Mouse (Mus musculus) CH12.LX (cell line): ENCODE results near the gene Ptpn6. TPM values are rescaled to one million over a fixed set of nuclear protein-coding genes. Genes with fewer than 3 reads are reported as not detected.

Source experiments
- DNase-seq: peaks from one replicate; pipeline ENCODE4 v3.0.0-alpha.2; 2013; ENCODE audit errors: extremely low read depth
- H3K27ac ChIP-seq: 2 replicates; pipeline ENCODE4 v1.5.1; 2012; ENCODE audit warnings: low read depth, mild to moderate bottlenecking, control low read depth, moderate library complexity; ENCODE audit not compliant: insufficient read depth
- H3K27me3 ChIP-seq: replicated peaks from 2 replicates; pipeline ENCODE3; 2012; ENCODE audit warnings: inconsistent platforms
- H3K36me3 ChIP-seq, 2 experiments: replicated peaks in 1 of 2; 2 replicates each; pipeline versions ENCODE3 to v1.6.1; 2012; ENCODE audit warnings: inconsistent platforms in 1 of 2, low read length in 1 of 2, mild to moderate bottlenecking in 1 of 2, mixed read lengths in 1 of 2, moderate library complexity in 1 of 2; ENCODE audit not compliant: control insufficient read depth in 1 of 2, insufficient read depth in 1 of 2
- H3K4me1 ChIP-seq, 2 experiments: 2 replicates each; pipeline ENCODE4 v1.6.1; 2012; ENCODE audit warnings: inconsistent platforms in 1 of 2, moderate library complexity in 1 of 2; ENCODE audit not compliant: insufficient read depth in 2 of 2, control insufficient read depth in 1 of 2
- H3K4me2 ChIP-seq: 2 replicates; pipeline ENCODE4 v1.6.1; 2012; ENCODE audit warnings: low read depth, mild to moderate bottlenecking, control low read depth; ENCODE audit not compliant: poor library complexity, insufficient read depth, severe bottlenecking
- H3K4me3 ChIP-seq, 3 experiments: fragments of 150-350 bp in 1 of 3; sonication (generic) in 1 of 3; replicated peaks in 1 of 3; 2 replicates each; pipeline versions ENCODE3 to v1.5.1; 2011 to 2012; ENCODE audit warnings: low read depth in 2 of 3, low read length in 2 of 3, mild to moderate bottlenecking in 2 of 3, moderate library complexity in 2 of 3, control low read depth in 1 of 3, improper control_type of control experiment in 1 of 3, inconsistent platforms in 1 of 3, mixed read lengths in 1 of 3; ENCODE audit not compliant: poor library complexity in 1 of 3
- H3K79me2 ChIP-seq: replicated peaks from 2 replicates; pipeline ENCODE4 v1.6.1; 2012; ENCODE audit warnings: mild to moderate bottlenecking, moderate library complexity; ENCODE audit not compliant: control insufficient read depth, poor library complexity, insufficient read depth, severe bottlenecking; ENCODE audit errors: extremely low read depth
- H3K9ac ChIP-seq: 2 replicates; pipeline ENCODE4 v1.6.1; 2012; ENCODE audit warnings: low read depth, mild to moderate bottlenecking, control low read depth, moderate library complexity; ENCODE audit not compliant: insufficient read depth
- H3K9me3 ChIP-seq: replicated peaks from 2 replicates; pipeline ENCODE3; 2012; ENCODE audit warnings: low read length, inconsistent platforms, mixed read lengths
- BHLHE40 ChIP-seq: IDR thresholded peaks from 2 replicates; pipeline ENCODE4 v1.6.1; 2011; ENCODE audit warnings: mild to moderate bottlenecking, low read depth, low read length, improper control_type of control experiment
- CHD1 ChIP-seq: IDR thresholded peaks from 2 replicates; pipeline ENCODE4 v1.6.1; 2012; ENCODE audit warnings: low read depth, low read length, improper control_type of control experiment, inconsistent platforms
- E2F4 ChIP-seq: IDR thresholded peaks from 2 replicates; pipeline ENCODE4 v1.6.1; 2011; ENCODE audit warnings: low read depth, low read length, improper control_type of control experiment; ENCODE audit not compliant: insufficient replicate concordance
- EP300 ChIP-seq: IDR thresholded peaks from 2 replicates; pipeline ENCODE4 v1.6.1; 2011; ENCODE audit warnings: low read length, improper control_type of control experiment
- GABPA ChIP-seq: IDR thresholded peaks from 2 replicates; pipeline ENCODE4 v1.6.1; 2012; ENCODE audit warnings: low read depth, low read length, improper control_type of control experiment, inconsistent platforms; ENCODE audit not compliant: insufficient replicate concordance
- HCFC1 ChIP-seq: IDR thresholded peaks from 2 replicates; pipeline ENCODE4 v1.6.1; 2012; ENCODE audit warnings: low read depth, mild to moderate bottlenecking, inconsistent platforms, low read length, improper control_type of control experiment
- IRF4 ChIP-seq: IDR thresholded peaks from 2 replicates; pipeline ENCODE4 v1.6.1; 2014; ENCODE audit warnings: low read depth, mild to moderate bottlenecking, inconsistent platforms, low read length, improper control_type of control experiment
- JUN ChIP-seq: IDR thresholded peaks from 2 replicates; pipeline ENCODE4 v1.6.1; 2011; ENCODE audit warnings: low read depth, mild to moderate bottlenecking, low read length, improper control_type of control experiment, moderate library complexity; ENCODE audit not compliant: insufficient read depth
- JUND ChIP-seq: conservative IDR thresholded peaks from 2 replicates; pipeline ENCODE4 v1.6.1; 2011; ENCODE audit warnings: low read depth, low read length, improper control_type of control experiment
- KAT2A ChIP-seq: IDR thresholded peaks from 2 replicates; pipeline ENCODE4 v1.6.1; 2012; ENCODE audit warnings: low read length, improper control_type of control experiment, inconsistent platforms; ENCODE audit not compliant: insufficient replicate concordance
- MAFK ChIP-seq: IDR thresholded peaks from 2 replicates; pipeline ENCODE4 v1.6.1; 2011; ENCODE audit warnings: low read length, improper control_type of control experiment; ENCODE audit not compliant: insufficient replicate concordance
- MAX ChIP-seq: IDR thresholded peaks from 2 replicates; pipeline ENCODE4 v1.6.1; 2011; ENCODE audit warnings: low read length, improper control_type of control experiment
- MEF2A ChIP-seq: IDR thresholded peaks from 2 replicates; pipeline ENCODE4 v1.6.1; 2014; ENCODE audit warnings: low read depth, mild to moderate bottlenecking, inconsistent platforms, low read length, improper control_type of control experiment, borderline replicate concordance
- MXI1 ChIP-seq: IDR thresholded peaks from 2 replicates; pipeline ENCODE4 v1.6.1; 2011; ENCODE audit warnings: mild to moderate bottlenecking, low read depth, low read length, improper control_type of control experiment
- MYC ChIP-seq: IDR thresholded peaks from 2 replicates; pipeline ENCODE4 v1.6.1; 2011; ENCODE audit warnings: low read depth, mild to moderate bottlenecking, improper control_type of control experiment, low read length
- NELFE ChIP-seq: IDR thresholded peaks from 2 replicates; pipeline ENCODE4 v1.6.1; 2011; ENCODE audit warnings: low read depth, low read length, improper control_type of control experiment
- NRF1 ChIP-seq: IDR thresholded peaks from 2 replicates; pipeline ENCODE4 v1.6.1; 2014; ENCODE audit warnings: low read depth, mild to moderate bottlenecking, inconsistent platforms, low read length, improper control_type of control experiment, moderate library complexity
- PAX5 ChIP-seq: IDR thresholded peaks from 2 replicates; pipeline ENCODE4 v1.6.1; 2012; ENCODE audit warnings: low read length, inconsistent platforms, mixed read lengths
- POLR2A ChIP-seq: IDR thresholded peaks from 2 replicates; pipeline ENCODE4 v1.6.1; 2011; ENCODE audit warnings: low read depth, mild to moderate bottlenecking, improper control_type of control experiment, low read length
- POLR2AphosphoS2 ChIP-seq: IDR thresholded peaks from 2 replicates; pipeline ENCODE4 v1.6.1; 2011; ENCODE audit warnings: low read depth, low read length, improper control_type of control experiment
- RAD21 ChIP-seq: IDR thresholded peaks from 2 replicates; pipeline ENCODE4 v1.6.1; 2011; ENCODE audit warnings: low read depth, mild to moderate bottlenecking, low read length, improper control_type of control experiment, moderate library complexity
- SIN3A ChIP-seq: IDR thresholded peaks from 2 replicates; pipeline ENCODE4 v1.6.1; 2012; ENCODE audit warnings: low read length, improper control_type of control experiment, inconsistent platforms
- TBP ChIP-seq: conservative IDR thresholded peaks from 2 replicates; pipeline ENCODE4 v1.6.1; 2011; ENCODE audit warnings: low read depth, low read length, improper control_type of control experiment
- TCF12 ChIP-seq: IDR thresholded peaks from 2 replicates; pipeline ENCODE4 v1.6.1; 2014; ENCODE audit warnings: low read depth, mild to moderate bottlenecking, inconsistent platforms, low read length, improper control_type of control experiment
- UBTF ChIP-seq: IDR thresholded peaks from 2 replicates; pipeline ENCODE4 v1.6.1; 2012; ENCODE audit warnings: low read depth, mild to moderate bottlenecking, inconsistent platforms, low read length, improper control_type of control experiment, moderate library complexity
- USF1 ChIP-seq: IDR thresholded peaks from 2 replicates; pipeline ENCODE4 v1.6.1; 2014; ENCODE audit warnings: low read depth, mild to moderate bottlenecking, inconsistent platforms, low read length, improper control_type of control experiment
- USF2 ChIP-seq: conservative IDR thresholded peaks from 2 replicates; pipeline ENCODE4 v1.6.1; 2011; ENCODE audit warnings: low read depth, low read length, improper control_type of control experiment
- ZC3H11A ChIP-seq: IDR thresholded peaks from 2 replicates; pipeline ENCODE4 v1.6.1; 2012; ENCODE audit warnings: low read depth, mild to moderate bottlenecking, inconsistent platforms, low read length, improper control_type of control experiment
- ZMIZ1 ChIP-seq: IDR thresholded peaks from 2 replicates; pipeline ENCODE4 v1.6.1; 2012; ENCODE audit warnings: low read depth, mild to moderate bottlenecking, inconsistent platforms, low read length, improper control_type of control experiment
- ZNF384 ChIP-seq: IDR thresholded peaks from 2 replicates; pipeline ENCODE4 v1.6.1; 2012; ENCODE audit warnings: low read depth, low read length, improper control_type of control experiment, inconsistent platforms
- dilution Hi-C: fragments of 300-500 bp; cut with MboI; formaldehyde crosslinking; loops from 2 replicates; pipeline ENCODE4 v1.14.3; 2020; ENCODE audit warnings: low sequenced_read_pairs; ENCODE audit not compliant: extremely low pct_unique_long_range_greater_than_20kb, extremely low pct_ligation_motif_present
- in situ Hi-C: fragments of 300-500 bp; cut with MboI; formaldehyde crosslinking; loops from 3 replicates; pipeline ENCODE4 v1.14.3; 2019; ENCODE audit warnings: low sequenced_read_pairs, low pct_ligation_motif_present, low pct_unique_long_range_greater_than_20kb, mixed read lengths
- polyA plus RNA-seq: library from polyadenylated mRNA; unstranded; fragments of >175 nt; gene quantifications from 2 replicates; pipeline ENCODE4 v1.2.1, GENCODE M21; 2012; ENCODE audit warnings: low read depth; ENCODE audit not compliant: insufficient read length
- total RNA-seq, 2 experiments: library from RNA; depleted of rRNA; stranded (reverse); fragments of 300-350 nt in 1 of 2; fragments of >200 nt in 1 of 2; gene quantifications; 2 replicates each; pipeline ENCODE4 v1.2.3; 2012 to 2014

Ptpn6 gene
- total and polyA plus RNA-seq, 3 experiments: 247 to 585 (median 300) TPM

DNA sequence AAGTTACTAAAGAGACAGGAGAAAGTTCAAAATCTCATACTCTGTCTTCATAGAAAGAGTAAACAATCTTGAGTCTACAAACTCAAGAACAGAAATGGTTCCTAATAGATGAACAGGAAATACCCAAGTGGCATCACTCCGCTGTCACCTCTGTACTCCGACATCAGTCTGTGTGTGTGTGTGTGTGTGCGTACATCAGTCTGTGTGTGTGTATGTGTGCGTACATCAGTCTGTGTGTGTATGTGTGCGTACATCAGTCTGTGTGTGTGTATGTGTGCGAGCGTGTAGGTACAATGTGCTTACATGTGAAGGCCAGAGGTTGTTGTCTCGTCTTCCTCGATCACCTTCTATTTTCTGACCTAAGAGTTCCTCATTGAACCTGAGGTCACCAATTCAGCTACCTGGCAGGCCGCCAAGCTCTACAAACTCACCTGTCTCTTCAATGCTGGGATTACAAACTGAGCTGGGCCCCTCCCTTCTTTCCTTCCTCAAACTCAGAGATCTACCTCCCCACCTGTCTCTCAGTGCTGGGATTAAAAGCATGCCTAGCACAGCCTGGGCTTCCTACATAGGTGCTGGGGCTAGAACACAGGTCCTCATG is 30.1 kb downstream of the Ptpn6 start:
- Histone ChIP-seq H3K4me2 (no peak overlapping the region), H3K36me3 (peaks cover 43 to 65% of the 10 kb centered on the region in 2 experiments), H3K4me3 (peak overlapping the region in 1 of 3 experiments; percentile 2), H3K27ac (peak overlapping the region; percentile 16; the same call in 1 of the 2 replicates), H3K4me1 (peaks cover 28 to 58% of the 10 kb centered on the region in 2 experiments), H3K27me3 (no peaks in the 10 kb centered on the region), H3K79me2 (peaks cover 85% of the 10 kb centered on the region), H3K9ac (no peak overlapping the region), H3K9me3 (no peaks in the 10 kb centered on the region)
- dilution Hi-C loops (no loop called here), in situ Hi-C loops (no loop called here)
- no peak for DNase-seq
- TF ChIP-seq RAD21: no peak
- TF ChIP-seq TBP: no peak
- no peak for TF ChIP-seq MYC
- TF ChIP-seq NRF1: no peak
- TF ChIP-seq MAFK: no peak
- TF ChIP-seq USF1: no peak
- no peak for TF ChIP-seq SIN3A
- TF ChIP-seq E2F4: no peak
- no peak for TF ChIP-seq PAX5
- TF ChIP-seq GABPA: no peak
- TF ChIP-seq UBTF: no peak
- TF ChIP-seq ZNF384: no peak
- no peak for TF ChIP-seq MAX
- TF ChIP-seq POLR2AphosphoS2: no peak
- no peak for TF ChIP-seq CHD1
- TF ChIP-seq KAT2A: no peak

DNA sequence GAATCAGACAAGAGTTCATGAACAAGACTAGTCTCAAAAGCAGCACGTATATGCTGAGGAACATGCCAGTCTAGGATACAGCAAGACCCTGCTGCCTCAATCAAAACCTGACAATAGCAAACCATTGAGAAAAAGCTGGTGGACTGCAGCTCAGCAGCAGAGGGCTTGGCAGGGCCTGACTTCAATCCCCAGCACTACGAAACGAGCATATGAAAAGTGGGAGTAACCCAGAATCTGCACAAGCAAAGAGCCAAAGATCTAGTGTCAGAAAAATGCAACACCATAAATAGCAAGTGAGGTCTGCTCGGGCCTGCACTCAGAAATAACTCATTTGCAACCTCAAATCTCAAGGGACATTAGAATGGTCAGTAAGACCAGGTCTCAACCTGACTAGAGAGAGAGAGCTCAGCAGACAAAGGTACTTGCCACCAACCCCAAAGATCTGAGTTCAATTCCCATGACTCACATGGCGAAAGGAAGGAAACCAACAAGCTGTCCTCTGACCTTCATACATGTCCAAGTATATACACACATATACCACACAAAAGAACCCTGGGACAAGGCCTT is 32.4 kb downstream of the Ptpn6 start:
- DNase-seq: peak; percentile 71
- peaks cover 31 to 63% of the 10 kb centered on the region in 2 experiments for H3K4me1 ChIP-seq
- peak overlapping the region; percentile 60 for H3K4me2 ChIP-seq
- H3K9ac ChIP-seq: peak overlapping the region; percentile 30; the same call in 1 of the 2 replicates
- in situ Hi-C loops (no loop called here), dilution Hi-C loops (no loop called here)
- H3K79me2 ChIP-seq: peaks cover 65% of the 10 kb centered on the region
- H3K9me3 ChIP-seq: no peaks in the 10 kb centered on the region
- peaks cover 64 to 86% of the 10 kb centered on the region in 2 experiments for H3K36me3 ChIP-seq
- H3K4me3 ChIP-seq: no peak overlapping the region
- H3K27ac ChIP-seq: peak overlapping the region; percentile 86
- H3K27me3 ChIP-seq: no peaks in the 10 kb centered on the region
- peak; percentile 41 for TF ChIP-seq EP300
- peak; percentile 32; the same call in 1 of the 2 replicates for TF ChIP-seq MYC
- TF ChIP-seq JUN: peak; percentile 72; the same call in 1 of the 2 replicates
- no peak for TF ChIP-seq USF1
- TF ChIP-seq JUND: 0 out of 2 replicates have a peak, but pooled peaks have one; percentile 15
- peak; percentile 78 for TF ChIP-seq IRF4
- TF ChIP-seq ZMIZ1: peak; percentile 52; the same call in 1 of the 2 replicates
- no peak; the same call in 1 of the 2 replicates for TF ChIP-seq POLR2A
- TF ChIP-seq BHLHE40: peak; percentile 71
- TF ChIP-seq NRF1: no peak
- peak; percentile 31; the same call in 1 of the 2 replicates for TF ChIP-seq POLR2AphosphoS2
- no peak; the same call in 1 of the 2 replicates for TF ChIP-seq HCFC1
- 0 out of 2 replicates have a peak, but pooled peaks have one; percentile 31 for TF ChIP-seq KAT2A
- TF ChIP-seq USF2: no peak
- TF ChIP-seq TCF12: 0 out of 2 replicates have a peak, but pooled peaks have one; percentile 26
- peak; percentile 67; the same call in 1 of the 2 replicates for TF ChIP-seq MXI1
- TF ChIP-seq ZC3H11A: no peak
- no peak for TF ChIP-seq NELFE
- TF ChIP-seq SIN3A: 0 out of 2 replicates have a peak, but pooled peaks have one; percentile 17
- TF ChIP-seq MEF2A: peak; percentile 99
- TF ChIP-seq GABPA: no peak
